Mouse (Mus musculus): ENCODE results near the gene Dgkg. TPM values are rescaled to one million over a fixed set of nuclear protein-coding genes. Genes with fewer than 3 reads are reported as not detected.

Dgkg gene
- total RNA-seq, 1 experiment, result 0.22 TPM

GRCm38 (mm10) chr16:22655223-22655622 lies 1.8 kb downstream of the Dgkg start:
- TF ChIP-seq ZC3H11A (IDR thresholded peaks at IDR 0.05; ENCODE audit: borderline replicate concordance, low read depth, low read length) (no peak), MAFK (IDR thresholded peaks at IDR 0.05; ENCODE audit: insufficient read depth, low read depth, low read length) (no peak), CHD2 (IDR thresholded peaks at IDR 0.05; ENCODE audit: low read depth, low read length) (no peak), HCFC1 (IDR thresholded peaks at IDR 0.05; ENCODE audit: borderline replicate concordance, insufficient read depth, low read length) (no peak), ZNF384 (IDR thresholded peaks at IDR 0.05; ENCODE audit: low read depth, low read length) (no peak)
- no peak overlapping the region for H3K9ac ChIP-seq (ENCODE audit: insufficient read depth, low read depth, low read length, poor library complexity, severe bottlenecking)
- H3K36me3 ChIP-seq (ENCODE audit: control insufficient read depth, insufficient read depth, low read length, poor library complexity, severe bottlenecking), result no peaks in the 10 kb centered on the region
- no peak overlapping the region for H3K4me3 ChIP-seq (ENCODE audit: insufficient read depth in 1 of 2, low read depth in 1 of 2, low read length in 2 of 2, poor library complexity in 1 of 2, severe bottlenecking in 1 of 2)
- no peak overlapping the region for H3K27ac ChIP-seq (ENCODE audit: insufficient read depth, low read depth, low read length, poor library complexity, severe bottlenecking)
- DNase-seq (ENCODE audit: low read depth, low spot score), result no peak
- in situ Hi-C loops (cut with MboI; ENCODE audit: low sequenced_read_pairs in 2 of 2, unreplicated experiment in 2 of 2), result no loop called here
- peaks cover 0 to 2% of the 10 kb centered on the region in 2 experiments; a peak in 1 of 4 replicates for H3K4me1 ChIP-seq (ENCODE audit: control insufficient read depth in 2 of 2, insufficient read depth in 2 of 2, low read length in 2 of 2, poor library complexity in 1 of 2)
- H3K9me3 ChIP-seq (ENCODE audit: control insufficient read depth, insufficient read depth, low read depth, low read length), result no peaks in the 10 kb centered on the region

GRCm38 (mm10) chr16:22654477-22654835 lies 2.6 kb downstream of the Dgkg start:
- H3K4me3 ChIP-seq (ENCODE audit: insufficient read depth in 1 of 2, low read depth in 1 of 2, low read length in 2 of 2, poor library complexity in 1 of 2, severe bottlenecking in 1 of 2), result no peak overlapping the region
- peaks cover 0 to 2% of the 10 kb centered on the region in 2 experiments; a peak in 1 of 4 replicates for H3K4me1 ChIP-seq (ENCODE audit: control insufficient read depth in 2 of 2, insufficient read depth in 2 of 2, low read length in 2 of 2, poor library complexity in 1 of 2)
- TF ChIP-seq HCFC1 (IDR thresholded peaks at IDR 0.05; ENCODE audit: borderline replicate concordance, insufficient read depth, low read length) (no peak), MAFK (IDR thresholded peaks at IDR 0.05; ENCODE audit: insufficient read depth, low read depth, low read length) (no peak), CHD2 (IDR thresholded peaks at IDR 0.05; ENCODE audit: low read depth, low read length) (no peak), ZC3H11A (IDR thresholded peaks at IDR 0.05; ENCODE audit: borderline replicate concordance, low read depth, low read length) (no peak), ZNF384 (IDR thresholded peaks at IDR 0.05; ENCODE audit: low read depth, low read length) (no peak)
- no peaks in the 10 kb centered on the region for H3K36me3 ChIP-seq (ENCODE audit: control insufficient read depth, insufficient read depth, low read length, poor library complexity, severe bottlenecking)
- no peaks in the 10 kb centered on the region for H3K9me3 ChIP-seq (ENCODE audit: control insufficient read depth, insufficient read depth, low read depth, low read length)
- no peak overlapping the region for H3K27ac ChIP-seq (ENCODE audit: insufficient read depth, low read depth, low read length, poor library complexity, severe bottlenecking)
- no peak for DNase-seq (ENCODE audit: low read depth, low spot score)
- in situ Hi-C loops (cut with MboI; ENCODE audit: low sequenced_read_pairs in 2 of 2, unreplicated experiment in 2 of 2), result no loop called here
- no peak overlapping the region for H3K9ac ChIP-seq (ENCODE audit: insufficient read depth, low read depth, low read length, poor library complexity, severe bottlenecking)

GRCm38 (mm10) chr16:22653817-22654476 lies 3.1 kb downstream of the Dgkg start:
- in situ Hi-C loops (cut with MboI; ENCODE audit: low sequenced_read_pairs in 2 of 2, unreplicated experiment in 2 of 2), result no loop called here
- Histone ChIP-seq H3K9ac (ENCODE audit: insufficient read depth, low read depth, low read length, poor library complexity, severe bottlenecking) (no peak overlapping the region), H3K27ac (ENCODE audit: insufficient read depth, low read depth, low read length, poor library complexity, severe bottlenecking) (no peak overlapping the region), H3K4me1 (ENCODE audit: control insufficient read depth in 2 of 2, insufficient read depth in 2 of 2, low read length in 2 of 2, poor library complexity in 1 of 2) (peaks cover 0 to 2% of the 10 kb centered on the region in 2 experiments; a peak in 1 of 4 replicates), H3K4me3 (ENCODE audit: insufficient read depth in 1 of 2, low read depth in 1 of 2, low read length in 2 of 2, poor library complexity in 1 of 2, severe bottlenecking in 1 of 2) (no peak overlapping the region), H3K36me3 (ENCODE audit: control insufficient read depth, insufficient read depth, low read length, poor library complexity, severe bottlenecking) (no peaks in the 10 kb centered on the region), H3K9me3 (ENCODE audit: control insufficient read depth, insufficient read depth, low read depth, low read length) (no peaks in the 10 kb centered on the region)
- TF ChIP-seq MAFK (IDR thresholded peaks at IDR 0.05; ENCODE audit: insufficient read depth, low read depth, low read length), result no peak
- no peak for TF ChIP-seq CHD2 (IDR thresholded peaks at IDR 0.05; ENCODE audit: low read depth, low read length)
- TF ChIP-seq ZNF384 (IDR thresholded peaks at IDR 0.05; ENCODE audit: low read depth, low read length), result no peak
- TF ChIP-seq ZC3H11A (IDR thresholded peaks at IDR 0.05; ENCODE audit: borderline replicate concordance, low read depth, low read length), result no peak
- no peak for TF ChIP-seq HCFC1 (IDR thresholded peaks at IDR 0.05; ENCODE audit: borderline replicate concordance, insufficient read depth, low read length)
- DNase-seq (ENCODE audit: low read depth, low spot score), result no peak

GRCm38 (mm10) chr16:22651244-22651643 lies 5.8 kb downstream of the Dgkg start:
- DNase-seq (ENCODE audit: low read depth, low spot score), result no peak
- in situ Hi-C loops (cut with MboI; ENCODE audit: low sequenced_read_pairs in 2 of 2, unreplicated experiment in 2 of 2), result no loop called here
- Histone ChIP-seq H3K4me3 (ENCODE audit: insufficient read depth in 1 of 2, low read depth in 1 of 2, low read length in 2 of 2, poor library complexity in 1 of 2, severe bottlenecking in 1 of 2) (no peak overlapping the region), H3K4me1 (ENCODE audit: control insufficient read depth in 2 of 2, insufficient read depth in 2 of 2, low read length in 2 of 2, poor library complexity in 1 of 2) (peaks cover 0 to 2% of the 10 kb centered on the region in 2 experiments; a peak in 1 of 4 replicates), H3K27ac (ENCODE audit: insufficient read depth, low read depth, low read length, poor library complexity, severe bottlenecking) (no peak overlapping the region), H3K9ac (ENCODE audit: insufficient read depth, low read depth, low read length, poor library complexity, severe bottlenecking) (no peak overlapping the region), H3K9me3 (ENCODE audit: control insufficient read depth, insufficient read depth, low read depth, low read length) (no peaks in the 10 kb centered on the region), H3K36me3 (ENCODE audit: control insufficient read depth, insufficient read depth, low read length, poor library complexity, severe bottlenecking) (no peaks in the 10 kb centered on the region)
- no peak for TF ChIP-seq MAFK (IDR thresholded peaks at IDR 0.05; ENCODE audit: insufficient read depth, low read depth, low read length)
- TF ChIP-seq CHD2 (IDR thresholded peaks at IDR 0.05; ENCODE audit: low read depth, low read length), result no peak
- TF ChIP-seq ZC3H11A (IDR thresholded peaks at IDR 0.05; ENCODE audit: borderline replicate concordance, low read depth, low read length), result no peak
- TF ChIP-seq HCFC1 (IDR thresholded peaks at IDR 0.05; ENCODE audit: borderline replicate concordance, insufficient read depth, low read length), result no peak
- no peak for TF ChIP-seq ZNF384 (IDR thresholded peaks at IDR 0.05; ENCODE audit: low read depth, low read length)
